Mouse (Mus musculus): ENCODE data around the gene Ly6g5b. TPM values are rescaled to one million over a fixed set of nuclear protein-coding genes. Genes with fewer than 3 reads are reported as not detected.

The Ly6g5b gene
- total and polyA plus RNA-seq, 2 experiments from 2014 or later = not detected

DNA sequence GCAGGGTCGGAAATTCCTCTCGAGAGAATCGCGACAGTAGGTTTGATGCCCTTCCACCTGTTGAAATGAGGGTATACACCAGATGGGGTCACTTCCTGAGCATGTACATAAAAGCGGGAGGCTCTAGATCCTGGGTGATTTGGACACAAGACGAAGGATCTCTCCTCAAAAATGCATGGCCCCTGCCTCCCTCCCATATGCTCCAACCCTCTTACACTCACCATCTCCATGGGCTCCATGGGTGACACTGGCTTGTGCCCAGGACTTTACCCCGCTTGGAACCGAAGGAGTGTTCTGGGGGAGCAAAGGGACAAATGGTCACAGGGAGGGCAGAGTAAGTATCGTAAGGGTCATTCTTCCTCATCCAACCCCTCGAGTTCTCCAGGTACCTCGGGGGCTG, 46.2 kb upstream of the Ly6g5b start:
- Histone ChIP-seq H3K27me3 (ENCODE audit: control insufficient read depth, insufficient read depth, low read length) (no peaks in the 10 kb centered on the region), H3K9ac (replicated peaks; ENCODE audit: low read depth, low read length) (no peak overlapping the region), H3K36me3 (replicated peaks; ENCODE audit: control insufficient read depth, insufficient read depth, low read length) (peaks cover 57% of the 10 kb centered on the region), H3K4me3 (ENCODE audit: low read depth, low read length) (no peak overlapping the region), H3K27ac (ENCODE audit: low read depth) (no peak overlapping the region), H3K4me1 (ENCODE audit: control insufficient read depth, insufficient read depth) (peaks cover 23% of the 10 kb centered on the region), H3K9me3 (replicated peaks; ENCODE audit: control insufficient read depth, low read length) (no peaks in the 10 kb centered on the region), H3K4me2 (ENCODE audit: low read depth, low read length) (0 out of 2 replicates have a peak overlapping the region, but pooled peaks have one; percentile 85)
- ATAC-seq (ENCODE audit: insufficient read depth, low read depth) (no peak), DNase-seq (ENCODE audit: low spot score) (no peak)
- TF ChIP-seq CTCF (IDR thresholded peaks at IDR 0.05; ENCODE audit: low read depth) = no peak
- no peak for TF ChIP-seq EP300 (IDR thresholded peaks at IDR 0.05; ENCODE audit: low read depth)
- 67% methylated on average over 11 of the region's 11 CpGs for WGBS

DNA sequence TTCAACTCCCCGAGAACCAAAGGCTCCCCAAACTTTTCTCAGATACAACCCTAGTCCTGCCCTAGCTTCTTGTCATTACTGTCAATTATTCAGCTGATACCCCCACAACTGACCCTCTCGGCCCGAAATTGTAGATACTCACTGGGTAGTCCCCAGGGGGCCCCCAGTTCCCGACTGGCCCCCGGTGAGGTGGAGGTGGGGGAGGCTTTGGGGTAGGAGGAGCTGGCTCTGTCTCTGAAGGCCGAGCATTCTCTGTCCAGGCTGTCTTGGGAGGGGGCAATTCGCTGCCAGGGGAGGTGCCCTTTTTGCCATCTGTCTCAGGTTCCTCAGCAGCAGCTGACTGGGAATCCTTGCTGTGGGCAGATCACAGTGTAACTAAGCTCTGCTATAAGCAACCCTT, 44.4 kb upstream of the Ly6g5b start:
- H3K4me1 ChIP-seq (ENCODE audit: control insufficient read depth, insufficient read depth) = peaks cover 15% of the 10 kb centered on the region
- DNase-seq (ENCODE audit: low spot score) (no peak), ATAC-seq (ENCODE audit: insufficient read depth, low read depth) (no peak)
- no peaks in the 10 kb centered on the region for H3K27me3 ChIP-seq (ENCODE audit: control insufficient read depth, insufficient read depth, low read length)
- no peaks in the 10 kb centered on the region for H3K9me3 ChIP-seq (replicated peaks; ENCODE audit: control insufficient read depth, low read length)
- no peak overlapping the region for H3K4me2 ChIP-seq (ENCODE audit: low read depth, low read length)
- no peak overlapping the region for H3K27ac ChIP-seq (ENCODE audit: low read depth)
- H3K9ac ChIP-seq (replicated peaks; ENCODE audit: low read depth, low read length) = no peak overlapping the region
- 74% methylated on average over 7 of the region's 7 CpGs for WGBS
- H3K4me3 ChIP-seq (ENCODE audit: low read depth, low read length) = no peak overlapping the region
- no peak for TF ChIP-seq CTCF (IDR thresholded peaks at IDR 0.05; ENCODE audit: low read depth)
- no peak for TF ChIP-seq EP300 (IDR thresholded peaks at IDR 0.05; ENCODE audit: low read depth)
- peaks cover 75% of the 10 kb centered on the region for H3K36me3 ChIP-seq (replicated peaks; ENCODE audit: control insufficient read depth, insufficient read depth, low read length)

DNA sequence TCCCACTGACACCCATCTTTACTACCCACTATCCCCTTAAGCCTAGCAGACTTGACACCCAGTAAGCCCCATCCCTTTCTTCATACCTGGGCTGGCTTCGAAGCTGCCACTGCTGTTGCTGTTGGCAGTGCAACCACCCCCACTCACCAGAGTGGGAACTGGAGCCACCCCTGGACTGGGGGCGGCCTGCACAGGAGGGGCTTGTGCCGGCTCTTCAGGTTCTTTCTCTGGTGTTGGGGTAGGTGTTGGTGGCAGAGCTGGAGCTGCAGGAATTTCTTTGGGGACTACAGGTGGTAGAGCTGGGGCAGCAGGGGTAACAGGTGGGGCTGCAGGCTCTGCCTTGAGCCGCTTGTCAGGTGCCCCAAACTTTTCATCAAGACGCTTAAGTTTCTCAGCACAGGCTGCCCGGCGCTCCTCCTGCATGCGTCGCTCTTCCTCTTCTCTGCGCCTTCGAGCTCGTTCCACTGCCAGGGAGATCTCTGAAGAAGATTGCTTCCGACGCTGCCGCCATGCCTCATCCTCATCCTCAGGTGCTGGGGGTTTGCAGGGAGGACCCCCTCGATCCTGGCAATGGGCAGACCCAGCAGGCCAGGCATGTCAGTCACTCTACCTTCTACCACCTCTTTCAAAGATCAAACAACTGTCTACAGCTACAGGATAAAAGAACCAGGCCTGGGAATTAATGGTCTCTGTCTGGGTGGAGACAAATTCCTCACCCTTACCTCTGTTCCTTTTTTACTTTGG, 43.8 kb upstream of the Ly6g5b start:
- H3K9ac ChIP-seq (replicated peaks; ENCODE audit: low read depth, low read length) = no peak overlapping the region
- H3K36me3 ChIP-seq (replicated peaks; ENCODE audit: control insufficient read depth, insufficient read depth, low read length) = peaks cover 81% of the 10 kb centered on the region
- no peak overlapping the region for H3K4me2 ChIP-seq (ENCODE audit: low read depth, low read length)
- 92% methylated on average over 16 of the region's 16 CpGs for WGBS
- H3K27ac ChIP-seq (ENCODE audit: low read depth) = no peak overlapping the region
- no peaks in the 10 kb centered on the region for H3K9me3 ChIP-seq (replicated peaks; ENCODE audit: control insufficient read depth, low read length)
- no peak for ATAC-seq (ENCODE audit: insufficient read depth, low read depth)
- DNase-seq (ENCODE audit: low spot score) = no peak
- H3K4me3 ChIP-seq (ENCODE audit: low read depth, low read length) = no peak overlapping the region
- TF ChIP-seq CTCF (IDR thresholded peaks at IDR 0.05; ENCODE audit: low read depth) = no peak
- TF ChIP-seq EP300 (IDR thresholded peaks at IDR 0.05; ENCODE audit: low read depth) = no peak
- H3K4me1 ChIP-seq (ENCODE audit: control insufficient read depth, insufficient read depth) = peaks cover 15% of the 10 kb centered on the region
- no peaks in the 10 kb centered on the region for H3K27me3 ChIP-seq (ENCODE audit: control insufficient read depth, insufficient read depth, low read length)

DNA sequence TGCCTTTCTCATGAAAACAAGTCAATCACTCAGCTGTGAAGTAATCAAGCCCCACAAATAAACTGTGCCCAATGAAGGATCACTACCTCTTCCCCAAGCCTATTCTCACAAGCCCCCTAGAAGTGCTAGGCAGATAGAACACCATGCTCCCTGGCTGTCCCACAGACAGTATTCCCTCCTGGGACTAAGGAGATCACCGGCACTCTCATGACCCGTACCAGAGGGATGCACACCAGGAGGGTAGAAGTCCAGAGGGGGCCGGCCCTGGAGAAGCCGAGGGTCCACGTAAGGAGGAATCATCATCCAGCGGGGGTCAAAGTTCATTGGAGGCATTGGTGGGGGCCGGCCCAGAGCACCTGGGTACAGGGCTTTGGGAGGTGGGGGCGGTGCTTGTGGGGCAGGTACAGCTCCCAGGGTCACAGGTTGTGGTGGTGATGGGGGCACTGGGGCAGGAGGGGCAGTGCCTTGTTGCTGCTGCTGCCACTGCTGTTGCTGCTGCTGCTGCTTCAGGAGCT, 42.5 kb upstream of the Ly6g5b start:
- 89% methylated on average over 8 of the region's 8 CpGs for WGBS
- no peak overlapping the region for H3K4me2 ChIP-seq (ENCODE audit: low read depth, low read length)
- no peak for ATAC-seq (ENCODE audit: insufficient read depth, low read depth)
- DNase-seq (ENCODE audit: low spot score) = no peak
- H3K27ac ChIP-seq (ENCODE audit: low read depth) = no peak overlapping the region
- H3K9ac ChIP-seq (replicated peaks; ENCODE audit: low read depth, low read length) = no peak overlapping the region
- H3K36me3 ChIP-seq (replicated peaks; ENCODE audit: control insufficient read depth, insufficient read depth, low read length) = peaks cover 94% of the 10 kb centered on the region
- no peak for TF ChIP-seq CTCF (IDR thresholded peaks at IDR 0.05; ENCODE audit: low read depth)
- no peak for TF ChIP-seq EP300 (IDR thresholded peaks at IDR 0.05; ENCODE audit: low read depth)
- H3K4me1 ChIP-seq (ENCODE audit: control insufficient read depth, insufficient read depth) = peaks cover 8% of the 10 kb centered on the region
- H3K4me3 ChIP-seq (ENCODE audit: low read depth, low read length) = no peak overlapping the region
- H3K27me3 ChIP-seq (ENCODE audit: control insufficient read depth, insufficient read depth, low read length) = no peaks in the 10 kb centered on the region
- no peaks in the 10 kb centered on the region for H3K9me3 ChIP-seq (replicated peaks; ENCODE audit: control insufficient read depth, low read length)

DNA sequence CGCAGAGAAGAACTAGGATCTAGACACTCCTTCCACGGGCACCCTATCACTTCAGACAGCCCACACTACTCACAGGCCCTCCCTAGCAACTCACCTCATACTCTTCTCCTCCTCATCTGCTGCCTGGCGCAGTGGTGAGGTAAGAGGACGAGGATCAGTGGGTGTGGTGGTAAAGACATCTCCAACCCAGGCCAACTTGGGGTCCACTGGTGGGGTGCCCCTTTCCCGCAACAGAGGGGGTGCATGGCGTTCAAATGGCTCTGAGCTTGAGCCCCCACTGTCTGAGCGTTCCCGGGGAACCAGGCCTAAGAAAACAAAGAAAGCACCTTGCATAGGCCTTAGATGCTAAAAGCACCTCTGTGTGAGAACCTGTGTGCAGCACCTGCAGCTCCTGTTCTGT, 42.0 kb upstream of the Ly6g5b start:
- Histone ChIP-seq H3K9ac (replicated peaks; ENCODE audit: low read depth, low read length) (no peak overlapping the region), H3K36me3 (replicated peaks; ENCODE audit: control insufficient read depth, insufficient read depth, low read length) (peaks cover 99% of the 10 kb centered on the region), H3K27me3 (ENCODE audit: control insufficient read depth, insufficient read depth, low read length) (no peaks in the 10 kb centered on the region), H3K4me2 (ENCODE audit: low read depth, low read length) (no peak overlapping the region), H3K4me1 (ENCODE audit: control insufficient read depth, insufficient read depth) (peaks cover 3% of the 10 kb centered on the region), H3K4me3 (ENCODE audit: low read depth, low read length) (no peak overlapping the region), H3K9me3 (replicated peaks; ENCODE audit: control insufficient read depth, low read length) (no peaks in the 10 kb centered on the region), H3K27ac (ENCODE audit: low read depth) (no peak overlapping the region)
- DNase-seq (ENCODE audit: low spot score) (no peak), ATAC-seq (ENCODE audit: insufficient read depth, low read depth) (no peak)
- WGBS = 80% methylated on average over 8 of the region's 8 CpGs
- TF ChIP-seq CTCF (IDR thresholded peaks at IDR 0.05; ENCODE audit: low read depth) = no peak
- no peak for TF ChIP-seq EP300 (IDR thresholded peaks at IDR 0.05; ENCODE audit: low read depth)

Data from heart, postnatal 0 days (tissue).